In genomic region chr5:30280864-30281263, GRCm38 (mm10) we compare ENCODE assay signal across 9 mouse cellular contexts. TPM values are rescaled to one million over a fixed set of nuclear protein-coding genes. Genes with fewer than 3 reads are reported as not detected.
DNase-seq lines count a peak whose midpoint lies in the region; ATAC-seq and TF ChIP-seq lines count a peak whose summit lies in the region.
"Had no signal": no experiment of that assay in that cellular context is flagged by ENCODE, and none has a peak within 500 bp of the region (broad histone marks: within the 10 kb centered on the region; RNA-seq: fewer than 3 reads in every experiment).

No protein-coding gene starts in this region.

- no peak overlapping the region for H3K27ac ChIP-seq in cerebellum, adult 2 months (ENCODE audit: insufficient read depth, low read length)
- H3K27ac ChIP-seq in lung, postnatal 0 days (ENCODE audit: low read length) = no peak overlapping the region
- H3K27ac ChIP-seq in liver, embryonic 12.5 days = no peak overlapping the region

- no peak for TF ChIP-seq EP300 in lung, postnatal 0 days (IDR thresholded peaks at IDR 0.05)

- H3K4me3 ChIP-seq in cerebellum, adult 2 months (replicated peaks; ENCODE audit: insufficient read depth, low read depth, low read length) = peak overlapping the region; percentile 70
- H3K4me3 ChIP-seq in lung, postnatal 0 days (ENCODE audit: low read depth, low read length) = 0 out of 2 replicates have a peak overlapping the region, but pooled peaks have one; percentile 5
- H3K4me3 ChIP-seq in lung, adult 2 months (replicated peaks; ENCODE audit: extremely low read depth, low read depth, low read length) = no peak overlapping the region
- no peak overlapping the region for H3K4me3 ChIP-seq in liver, embryonic 12.5 days

- H3K9ac ChIP-seq in lung, postnatal 0 days (replicated peaks; ENCODE audit: low read depth) = no peak overlapping the region
- H3K9ac ChIP-seq in liver, embryonic 12.5 days = no peak overlapping the region

- no peaks in the 10 kb centered on the region for H3K27me3 ChIP-seq in cerebellum, adult 2 months (ENCODE audit: control insufficient read depth, insufficient read depth, low read length)
- no peaks in the 10 kb centered on the region for H3K27me3 ChIP-seq in lung, postnatal 0 days (replicated peaks; ENCODE audit: insufficient read depth, low read length)
- peaks cover 27% of the 10 kb centered on the region for H3K27me3 ChIP-seq in liver, embryonic 12.5 days (replicated peaks)

- 36% methylated on average over 9 of the region's 9 CpGs for WGBS in cerebellum, adult 2 months
- WGBS in lung, postnatal 0 days = 43% methylated on average over 7 of the region's 9 CpGs
- 38% methylated on average over 9 of the region's 9 CpGs for WGBS in lung, adult 2 months
- 35% methylated on average over 9 of the region's 9 CpGs for WGBS in liver, embryonic 12.5 days (ENCODE audit: insufficient replicate concordance)

- H3K9me3 ChIP-seq in lung, postnatal 0 days (ENCODE audit: low read length) = no peaks in the 10 kb centered on the region
- H3K9me3 ChIP-seq in liver, embryonic 12.5 days (replicated peaks) = peaks cover 10% of the 10 kb centered on the region; the same call in 1 of the 2 replicates

- no peak for ATAC-seq in lung, postnatal 0 days
- ATAC-seq in liver, embryonic 12.5 days = no peak
- ATAC-seq in erythroblast, adult 5-6 weeks (replicated peaks; ENCODE audit: low FRiP score, poor library complexity, severe bottlenecking) = no peak

- peaks cover 3% of the 10 kb centered on the region for H3K4me1 ChIP-seq in cerebellum, adult 2 months (ENCODE audit: control insufficient read depth, insufficient read depth, low read length)
- no peaks in the 10 kb centered on the region for H3K4me1 ChIP-seq in lung, postnatal 0 days (ENCODE audit: insufficient read depth, low read depth, low read length)
- H3K4me1 ChIP-seq in lung, adult 2 months (ENCODE audit: control insufficient read depth, insufficient read depth, low read length) = no peaks in the 10 kb centered on the region
- H3K4me1 ChIP-seq in liver, embryonic 12.5 days = no peaks in the 10 kb centered on the region

- H3K4me2 ChIP-seq in lung, postnatal 0 days (replicated peaks; ENCODE audit: low read depth, low read length) = no peak overlapping the region
- peak overlapping the region; percentile 41 for H3K4me2 ChIP-seq in liver, embryonic 12.5 days

- TF ChIP-seq CTCF in cerebellum, adult 2 months (IDR thresholded peaks at IDR 0.05; ENCODE audit: borderline replicate concordance, insufficient read depth, low read depth, low read length) = no peak
- no peak for TF ChIP-seq CTCF in lung, postnatal 0 days (IDR thresholded peaks at IDR 0.05)
- no peak for TF ChIP-seq CTCF in lung, adult 2 months (IDR thresholded peaks at IDR 0.05; ENCODE audit: insufficient read depth, low read length)

- no peaks in the 10 kb centered on the region for H3K36me3 ChIP-seq in lung, postnatal 0 days (ENCODE audit: insufficient read depth, low read length)
- H3K36me3 ChIP-seq in liver, embryonic 12.5 days = no peaks in the 10 kb centered on the region

- TF ChIP-seq POLR2A in cerebellum, adult 2 months (IDR thresholded peaks at IDR 0.05; ENCODE audit: borderline replicate concordance, insufficient read depth, low read length) = no peak
- TF ChIP-seq POLR2A in lung, adult 2 months (IDR thresholded peaks at IDR 0.05; ENCODE audit: borderline replicate concordance, extremely low read depth, low read depth, low read length) = no peak

- no peak for DNase-seq in cerebellum, adult 2 months
- DNase-seq in cerebellum, postnatal 14 days = no peak
- DNase-seq in lung, postnatal 0 days (ENCODE audit: low spot score) = no peak
- no peak for DNase-seq in lung, adult 2 months
- no peak for DNase-seq in kidney, postnatal 36 days
- DNase-seq in urinary bladder, postnatal 10 days (ENCODE audit: low spot score) = no peak
- DNase-seq: kidney, adult 18-20 months had no signal

RNA-seq across cellular contexts. Expression of gene Drc1, which starts 0.3 kb away (rescaled TPM):
- polyA plus RNA-seq in cerebellum, adult 2 months (2012; rRNA removed) = 2.4 and 2.5 TPM in 2 replicates
- polyA plus RNA-seq in lung, postnatal 0 days (2015; fragmentation: Nextera tagmentation; extraction: Ambion mirVana) = 6.5 and 8.4 TPM in 2 replicates
- 1.3 and 3.1 TPM in 2 replicates for polyA plus RNA-seq in lung, adult 2 months (2012; rRNA removed)
- polyA plus RNA-seq in liver, embryonic 12.5 days (2016; fragmentation: Nextera tagmentation; extraction: Ambion mirVana) = 1.6 and 1.7 TPM in 2 replicates
- total RNA-seq in erythroblast, adult 5-6 weeks (2015; ENCODE audit: low replicate concordance) = not detected in 2 replicates
- total RNA-seq in erythroblast, adult 5-6 weeks (2017; ENCODE audit: low replicate concordance) = not detected in 2 replicates

RNA-seq across cellular contexts. Expression of gene Selenoi, which starts 48.5 kb away (rescaled TPM):
- polyA plus RNA-seq in cerebellum, adult 2 months (2012; rRNA removed) = 33.9 and 38.0 TPM in 2 replicates
- polyA plus RNA-seq in lung, postnatal 0 days (2015; fragmentation: Nextera tagmentation; extraction: Ambion mirVana) = 9.4 and 11.0 TPM in 2 replicates
- 20.4 and 33.5 TPM in 2 replicates for polyA plus RNA-seq in lung, adult 2 months (2012; rRNA removed)
- 20.2 and 22.0 TPM in 2 replicates for polyA plus RNA-seq in liver, embryonic 12.5 days (2016; fragmentation: Nextera tagmentation; extraction: Ambion mirVana)
- 5.2 and 9.6 TPM in 2 replicates for total RNA-seq in erythroblast, adult 5-6 weeks (2015; ENCODE audit: low replicate concordance)
- 8.0 and 13.8 TPM in 2 replicates for total RNA-seq in erythroblast, adult 5-6 weeks (2017; ENCODE audit: low replicate concordance)

Comparison
In these comparisons a context has a peak if more than half of its experiments do, and no peak if none do; other contexts are left out.
1. H3K4me3 ChIP-seq: peak in cerebellum, adult 2 months (single experiment) and lung, postnatal 0 days (single experiment); none in lung, adult 2 months (single experiment) and liver, embryonic 12.5 days (single experiment).